Mouse (Mus musculus) MEL (cell line): ENCODE results near the gene Zfp277. TPM values are rescaled to one million over a fixed set of nuclear protein-coding genes. Genes with fewer than 3 reads are reported as not detected.

ENCODE experiments used
- DNase-seq: peaks from one replicate; pipeline ENCODE4 v3.0.0; 2011; ENCODE audit warnings: low read depth, low spot score
- H3K27ac ChIP-seq: 2 replicates; pipeline ENCODE4 v1.5.1; 2012; ENCODE audit warnings: low read depth, mild to moderate bottlenecking, control low read depth, low read length, moderate library complexity; ENCODE audit not compliant: control insufficient read depth
- H3K27me3 ChIP-seq, 2 experiments: fragments of 150-350 bp in 1 of 2; sonication (generic) in 1 of 2; 2 replicates each; pipeline ENCODE4 v1.6.1; 2012; ENCODE audit warnings: low read length in 2 of 2, mild to moderate bottlenecking in 2 of 2, improper control_type of control experiment in 1 of 2, moderate library complexity in 1 of 2; ENCODE audit not compliant: insufficient read depth in 2 of 2, control insufficient read depth in 1 of 2
- H3K36me3 ChIP-seq, 2 experiments: 2 replicates each; pipeline ENCODE4 v1.6.1; 2012 to 2014; ENCODE audit warnings: low read length in 2 of 2, improper control_type of control experiment in 1 of 2, inconsistent platforms in 1 of 2, mild to moderate bottlenecking in 1 of 2; ENCODE audit not compliant: insufficient read depth in 2 of 2, control insufficient read depth in 1 of 2
- H3K4me1 ChIP-seq, 2 experiments: fragments of 150-350 bp in 1 of 2; sonication (generic) in 1 of 2; 2 replicates each; pipeline ENCODE4 v1.6.1; 2012; ENCODE audit warnings: low read length in 2 of 2, improper control_type of control experiment in 1 of 2, mild to moderate bottlenecking in 1 of 2; ENCODE audit not compliant: insufficient read depth in 2 of 2, control insufficient read depth in 1 of 2
- H3K4me3 ChIP-seq, 2 experiments: fragments of 150-350 bp in 1 of 2; sonication (generic) in 1 of 2; 2 replicates each; pipeline ENCODE4 v1.5.1; 2012; ENCODE audit warnings: low read depth in 2 of 2, low read length in 2 of 2, mild to moderate bottlenecking in 2 of 2, moderate library complexity in 2 of 2, control low read depth in 1 of 2, improper control_type of control experiment in 1 of 2; ENCODE audit not compliant: control insufficient read depth in 1 of 2, insufficient read depth in 1 of 2
- H3K79me2 ChIP-seq: 2 replicates; pipeline ENCODE4 v1.6.1; 2012; ENCODE audit warnings: mild to moderate bottlenecking, low read length, moderate library complexity; ENCODE audit not compliant: control insufficient read depth, poor library complexity, insufficient read depth
- H3K9ac ChIP-seq: 2 replicates; pipeline ENCODE4 v1.6.1; 2012; ENCODE audit warnings: low read depth, mild to moderate bottlenecking, control low read depth, low read length, moderate library complexity; ENCODE audit not compliant: control insufficient read depth, poor library complexity, severe bottlenecking
- H3K9me3 ChIP-seq: fragments of 150-350 bp; sonication (generic); replicated peaks from 2 replicates; pipeline ENCODE4 v1.6.1; 2012; ENCODE audit warnings: mild to moderate bottlenecking, low read length, improper control_type of control experiment, moderate library complexity; ENCODE audit not compliant: insufficient read depth
- CHD2 ChIP-seq: IDR thresholded peaks from 2 replicates; pipeline ENCODE4 v1.6.1; 2011; ENCODE audit warnings: low read length, improper control_type of control experiment
- ELF1 ChIP-seq: IDR thresholded peaks from 2 replicates; pipeline ENCODE4 v1.6.1; 2014; ENCODE audit warnings: low read depth, mild to moderate bottlenecking, inconsistent platforms, low read length, improper control_type of control experiment, moderate library complexity
- GABPA ChIP-seq: IDR thresholded peaks from 2 replicates; pipeline ENCODE4 v1.6.1; 2012; ENCODE audit warnings: low read depth, mild to moderate bottlenecking, inconsistent platforms, low read length, improper control_type of control experiment, moderate library complexity
- GATA1 ChIP-seq: IDR thresholded peaks from 2 replicates; pipeline ENCODE4 v1.6.1; 2011; ENCODE audit warnings: low read depth, low read length, improper control_type of control experiment
- HCFC1 ChIP-seq: IDR thresholded peaks from 2 replicates; pipeline ENCODE4 v1.6.1; 2012; ENCODE audit warnings: low read depth, mild to moderate bottlenecking, inconsistent platforms, low read length, improper control_type of control experiment, moderate library complexity
- JUND ChIP-seq: IDR thresholded peaks from 2 replicates; pipeline ENCODE4 v1.6.1; 2011; ENCODE audit warnings: low read depth, mild to moderate bottlenecking, improper control_type of control experiment, low read length
- KAT2A ChIP-seq: conservative IDR thresholded peaks from 2 replicates; pipeline ENCODE4 v1.6.1; 2012; ENCODE audit warnings: low read depth, low read length, improper control_type of control experiment, inconsistent platforms
- MAX ChIP-seq: IDR thresholded peaks from 2 replicates; pipeline ENCODE4 v1.6.1; 2011; ENCODE audit warnings: low read length, improper control_type of control experiment
- MXI1 ChIP-seq: IDR thresholded peaks from 2 replicates; pipeline ENCODE4 v1.6.1; 2011; ENCODE audit warnings: mild to moderate bottlenecking, low read depth, low read length, improper control_type of control experiment
- MYC ChIP-seq: IDR thresholded peaks from 2 replicates; pipeline ENCODE4 v1.6.1; 2011; ENCODE audit warnings: low read depth, mild to moderate bottlenecking, low read length, improper control_type of control experiment, moderate library complexity
- NELFE ChIP-seq: IDR thresholded peaks from 2 replicates; pipeline ENCODE4 v1.6.1; 2011; ENCODE audit warnings: low read depth, low read length, improper control_type of control experiment
- NRF1 ChIP-seq: IDR thresholded peaks from 2 replicates; pipeline ENCODE4 v1.6.1; 2014; ENCODE audit warnings: low read depth, mild to moderate bottlenecking, inconsistent platforms, low read length, improper control_type of control experiment, moderate library complexity; ENCODE audit not compliant: poor library complexity, insufficient read depth, severe bottlenecking
- SIN3A ChIP-seq: IDR thresholded peaks from 2 replicates; pipeline ENCODE4 v1.6.1; 2012; ENCODE audit warnings: low read length, improper control_type of control experiment, inconsistent platforms
- SMC3 ChIP-seq: IDR thresholded peaks from 2 replicates; pipeline ENCODE4 v1.6.1; 2011; ENCODE audit warnings: low read depth, low read length, improper control_type of control experiment
- TCF12 ChIP-seq: IDR thresholded peaks from 2 replicates; pipeline ENCODE4 v1.6.1; 2014; ENCODE audit warnings: low read depth, mild to moderate bottlenecking, inconsistent platforms, low read length, improper control_type of control experiment, moderate library complexity
- ZC3H11A ChIP-seq: IDR thresholded peaks from 2 replicates; pipeline ENCODE4 v1.6.1; 2012; ENCODE audit warnings: low read depth, mild to moderate bottlenecking, inconsistent platforms, low read length, improper control_type of control experiment
- ZKSCAN1 ChIP-seq: IDR thresholded peaks from 2 replicates; pipeline ENCODE4 v1.6.1; 2012; ENCODE audit warnings: low read depth, mild to moderate bottlenecking, inconsistent platforms, low read length, improper control_type of control experiment, moderate library complexity
- ZMIZ1 ChIP-seq: IDR thresholded peaks from 2 replicates; pipeline ENCODE4 v1.6.1; 2012; ENCODE audit warnings: low read depth, mild to moderate bottlenecking, inconsistent platforms, low read length, improper control_type of control experiment, moderate library complexity
- ZNF384 ChIP-seq: IDR thresholded peaks from 2 replicates; pipeline ENCODE4 v1.6.1; 2012; ENCODE audit warnings: low read depth, mild to moderate bottlenecking, inconsistent platforms, low read length, improper control_type of control experiment
- polyA plus RNA-seq, 2 experiments: library from polyadenylated mRNA; stranded (reverse) in 1 of 2; unstranded in 1 of 2; fragments of >175 nt in 1 of 2; fragments of >200 nt in 1 of 2; gene quantifications; 2 replicates each; pipeline versions ENCODE4 v1.2.1 to v1.2.4; 2012; ENCODE audit warnings: low replicate concordance in 2 of 2, low read depth in 1 of 2; ENCODE audit not compliant: insufficient read length in 2 of 2, insufficient read depth in 1 of 2, missing spikeins in 1 of 2
- total RNA-seq: library from RNA; depleted of rRNA; stranded (reverse); fragments of 300-350 nt; gene quantifications from 2 replicates; pipeline ENCODE4 v1.2.3, GENCODE M21; 2012

The Zfp277 gene
- total and polyA plus RNA-seq, 3 experiments = 1.1 to 1.9 TPM; not detected in 1

DNA sequence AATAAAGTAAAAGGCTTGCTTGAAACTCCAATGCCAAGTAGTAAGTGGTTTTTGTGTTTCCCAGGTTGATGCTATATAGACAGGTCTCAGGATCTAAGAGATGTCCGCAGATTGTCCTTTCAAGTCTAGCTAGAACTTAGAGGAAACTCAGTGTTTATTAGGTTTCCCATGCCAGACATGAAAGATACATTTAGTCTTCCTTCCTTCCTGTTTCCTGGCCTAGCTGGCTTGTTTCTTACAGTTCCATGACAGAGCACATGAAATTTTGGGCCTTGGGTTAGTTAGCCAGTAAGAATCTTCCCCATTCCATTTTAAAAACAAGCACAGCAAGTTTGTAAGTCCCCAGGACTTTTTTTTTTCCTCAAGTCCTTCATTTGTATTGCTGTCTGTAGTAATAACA, 39.5 kb upstream of the Zfp277 start:
- no peak overlapping the region for H3K9ac ChIP-seq
- no peaks in the 10 kb centered on the region for H3K79me2 ChIP-seq
- DNase-seq = no peak
- no peak overlapping the region for H3K27ac ChIP-seq
- no peaks in the 10 kb centered on the region for H3K36me3 ChIP-seq
- no peaks in the 10 kb centered on the region for H3K9me3 ChIP-seq
- peaks cover 0 to 3% of the 10 kb centered on the region in 2 experiments; a peak in 3 of 4 replicates for H3K27me3 ChIP-seq
- H3K4me1 ChIP-seq = no peaks in the 10 kb centered on the region
- TF ChIP-seq SMC3 = no peak
- TF ChIP-seq MXI1 = no peak
- no peak for TF ChIP-seq KAT2A
- no peak for TF ChIP-seq SIN3A
- TF ChIP-seq JUND = no peak
- no peak for TF ChIP-seq MYC
- TF ChIP-seq NELFE = no peak
- no peak for TF ChIP-seq ZMIZ1
- TF ChIP-seq HCFC1 = no peak
- no peak for TF ChIP-seq ELF1
- TF ChIP-seq ZC3H11A = no peak
- TF ChIP-seq CHD2 = no peak
- TF ChIP-seq GABPA = no peak
- TF ChIP-seq GATA1 = no peak
- no peak for TF ChIP-seq ZKSCAN1
- TF ChIP-seq MAX = no peak
- no peak for TF ChIP-seq TCF12
- no peak for TF ChIP-seq ZNF384
- TF ChIP-seq, all 39 proteins: peak for 0
- H3K4me3 ChIP-seq = no peak overlapping the region

DNA sequence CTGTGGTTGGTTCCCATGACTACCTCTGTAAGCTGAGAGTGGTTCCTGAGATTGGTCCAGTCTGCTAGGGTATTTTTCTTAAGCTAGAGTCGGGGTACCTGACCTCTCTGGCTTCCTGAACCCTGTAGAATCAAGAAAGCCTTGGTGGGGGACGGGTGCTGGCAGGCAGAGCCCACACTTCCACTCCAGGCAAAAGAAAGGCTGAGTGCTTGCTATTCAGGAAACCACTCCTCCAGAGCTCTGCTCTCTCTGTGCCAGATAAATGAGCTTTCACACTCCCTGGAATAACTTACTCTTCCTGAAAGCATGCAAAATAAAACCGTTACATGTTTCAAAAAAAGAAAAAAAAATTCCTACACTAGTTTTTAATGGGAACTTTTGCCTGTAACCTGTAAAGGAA, 38.5 kb upstream of the Zfp277 start:
- Histone ChIP-seq H3K79me2 (no peaks in the 10 kb centered on the region), H3K9ac (no peak overlapping the region), H3K27me3 (peaks cover 0 to 1% of the 10 kb centered on the region in 2 experiments; a peak in 2 of 4 replicates), H3K4me1 (no peaks in the 10 kb centered on the region), H3K9me3 (no peaks in the 10 kb centered on the region), H3K27ac (no peak overlapping the region), H3K36me3 (no peaks in the 10 kb centered on the region)
- DNase-seq = no peak
- TF ChIP-seq NRF1 (no peak), KAT2A (no peak), ZKSCAN1 (no peak), MAX (no peak)
- TF ChIP-seq, all 39 proteins: peak for 0
- no peak overlapping the region for H3K4me3 ChIP-seq
